Mouse (Mus musculus): ENCODE measurements around the gene Rab20.

DNA sequence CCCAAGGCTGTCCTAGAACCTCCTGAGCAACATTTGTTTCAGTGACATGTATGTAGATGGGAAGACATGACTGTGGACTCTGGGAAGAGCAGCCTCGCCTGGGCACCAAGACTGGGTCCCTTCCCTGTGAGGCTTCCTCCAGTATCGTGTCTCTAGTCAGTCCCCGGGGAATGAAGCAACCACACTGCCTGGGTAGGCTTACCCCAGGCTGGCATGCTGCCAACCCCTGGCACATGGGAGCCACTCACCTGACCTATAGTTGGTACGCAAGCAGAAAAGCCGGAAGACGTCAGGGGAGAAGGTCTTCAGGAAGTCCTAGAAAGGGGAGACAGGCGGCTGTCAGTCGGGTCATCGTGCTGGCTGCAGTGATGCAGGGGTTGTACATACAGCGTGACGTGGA, 40.2 kb upstream of the Rab20 start:
- TF ChIP-seq CTCF (IDR thresholded peaks at IDR 0.05; ENCODE audit: low read depth, low read length) (no peak), GATA2 (IDR thresholded peaks at IDR 0.05; ENCODE audit: borderline replicate concordance, low read depth, low read length) (no peak)
